Mouse (Mus musculus) brain, embryonic 14.5 days (tissue): ENCODE data around the gene Timp3. TPM values are rescaled to one million over a fixed set of nuclear protein-coding genes. Genes with fewer than 3 reads are reported as not detected.

Source experiments
- DNase-seq: peaks from one replicate; pipeline ENCODE4 v3.0.0-alpha.2; 2011; ENCODE audit warnings: low read depth
- CTCF ChIP-seq: fragments of 200-500 bp; IDR thresholded peaks from 2 replicates; pipeline ENCODE4 v1.5.1; 2012; ENCODE audit warnings: inconsistent platforms, mild to moderate bottlenecking, moderate library complexity, borderline replicate concordance; ENCODE audit not compliant: insufficient read depth, insufficient read length; ENCODE audit errors: extremely low read depth
- POLR2A ChIP-seq: fragments of 200-500 bp; IDR thresholded peaks from 2 replicates; pipeline ENCODE4 v1.6.1; 2012; ENCODE audit warnings: mild to moderate bottlenecking, inconsistent platforms, borderline replicate concordance; ENCODE audit not compliant: poor library complexity, insufficient read depth, insufficient read length, severe bottlenecking; ENCODE audit errors: extremely low read depth
- polyA plus RNA-seq: library from polyadenylated mRNA; depleted of rRNA; stranded (reverse); fragments of >200 nt; gene quantifications from 2 replicates; pipeline ENCODE4 v1.2.3, GENCODE M21; 2012

Gene Timp3
- polyA plus RNA-seq, 1 experiment, result 22.8 TPM

DNA sequence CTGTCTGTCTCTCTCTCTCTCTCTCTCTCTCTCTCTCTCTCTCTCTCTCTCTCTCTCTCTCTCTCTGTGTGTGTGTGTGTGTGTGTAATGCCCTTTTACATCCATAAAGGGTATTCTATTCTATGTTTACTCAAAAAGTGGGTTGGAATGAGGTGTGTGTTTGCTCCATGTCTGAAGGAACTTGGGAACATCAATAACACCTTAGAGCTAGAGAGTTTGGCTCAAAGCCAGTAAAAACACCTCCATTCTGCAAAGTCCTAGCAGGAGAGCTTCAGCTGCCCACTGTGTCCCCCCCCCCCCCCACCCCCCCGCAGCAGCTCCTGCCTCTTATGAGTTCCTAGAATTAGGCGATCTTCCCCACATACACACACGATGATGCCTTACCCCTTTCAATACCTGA, 37.1 kb downstream of the Timp3 start:
- no peak for DNase-seq
- TF ChIP-seq POLR2A (no peak), CTCF (no peak)

GRCm38 (mm10) chr10:86338121-86338715, 38.0 kb downstream of the Timp3 start:
- DNase-seq, result no peak
- TF ChIP-seq POLR2A (no peak), CTCF (no peak)

DNA sequence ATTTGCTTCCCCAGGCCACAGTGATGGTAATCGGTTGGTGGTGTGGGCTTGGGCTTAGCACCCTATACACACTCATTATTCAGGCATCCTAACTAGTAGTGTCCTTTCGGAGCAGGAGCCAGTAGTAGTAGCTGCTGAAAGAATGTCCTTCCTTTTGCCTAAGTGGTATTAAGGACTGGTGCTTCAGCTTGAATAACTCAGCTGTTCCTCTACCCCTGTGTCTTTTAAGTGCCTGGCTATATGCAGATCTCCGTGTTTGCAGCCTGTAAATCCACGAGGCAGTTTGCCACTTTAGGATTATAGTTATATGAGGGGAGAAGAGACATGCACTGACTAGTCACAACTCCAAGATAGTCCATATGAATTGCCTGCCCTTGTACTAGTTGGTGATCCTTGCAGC, 38.9 kb downstream of the Timp3 start:
- no peak for DNase-seq
- TF ChIP-seq CTCF, result no peak
- no peak for TF ChIP-seq POLR2A

- no peak for TF ChIP-seq CTCF
- TF ChIP-seq POLR2A, result no peak
- DNase-seq, result peak; percentile 47
Measured at GRCm38 (mm10) chr10:86339649-86340379, 39.6 kb downstream of the Timp3 start.

DNA sequence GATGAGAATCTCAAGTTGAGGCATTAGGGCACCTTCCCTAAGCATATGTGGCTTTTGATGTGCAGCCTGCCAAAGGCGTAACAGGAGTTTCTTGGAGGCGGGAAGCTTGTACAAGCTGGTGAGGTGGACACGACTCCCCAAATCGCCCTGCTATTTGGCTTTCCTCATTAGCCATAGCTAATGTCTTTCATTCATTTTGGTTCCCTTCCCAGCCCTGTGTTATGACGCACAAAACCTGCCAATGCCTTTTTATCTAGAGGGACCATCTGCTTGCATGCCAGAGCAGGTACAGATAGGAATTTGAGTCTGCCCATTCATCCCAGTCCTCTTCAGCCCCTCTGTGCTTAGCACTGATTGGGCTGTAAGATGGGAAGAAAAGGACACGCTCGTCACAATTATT, 40.2 kb downstream of the Timp3 start:
- TF ChIP-seq POLR2A (no peak), CTCF (no peak)
- DNase-seq, result no peak

GRCm38 (mm10) chr10:86340991-86341527, 40.9 kb downstream of the Timp3 start:
- no peak for DNase-seq
- TF ChIP-seq CTCF, result no peak

DNA sequence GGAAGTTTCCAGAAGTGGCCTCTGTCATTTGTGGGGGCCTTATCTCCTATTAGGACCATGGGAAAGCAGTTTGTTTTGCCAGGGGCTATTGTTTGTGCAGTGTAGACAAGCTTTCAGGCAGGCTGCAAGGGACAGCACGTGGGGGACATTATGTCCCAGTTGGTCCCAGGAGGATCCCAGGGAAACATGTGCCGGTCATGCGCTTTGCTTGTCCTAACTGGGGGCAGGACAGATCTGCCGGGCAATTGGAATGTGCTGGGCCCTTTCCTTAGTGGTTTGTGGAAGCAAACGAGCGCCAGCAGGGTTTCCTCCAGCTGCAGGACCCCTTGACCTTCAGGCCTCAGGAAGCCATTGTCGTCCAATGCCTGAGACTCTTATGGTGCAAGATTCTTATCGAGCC, 41.4 kb downstream of the Timp3 start:
- DNase-seq, result no peak
- TF ChIP-seq CTCF, result no peak
- TF ChIP-seq POLR2A, result no peak

GRCm38 (mm10) chr10:86342151-86342550, 42.0 kb downstream of the Timp3 start:
- DNase-seq, result no peak
- TF ChIP-seq CTCF (no peak), POLR2A (no peak)

DNA sequence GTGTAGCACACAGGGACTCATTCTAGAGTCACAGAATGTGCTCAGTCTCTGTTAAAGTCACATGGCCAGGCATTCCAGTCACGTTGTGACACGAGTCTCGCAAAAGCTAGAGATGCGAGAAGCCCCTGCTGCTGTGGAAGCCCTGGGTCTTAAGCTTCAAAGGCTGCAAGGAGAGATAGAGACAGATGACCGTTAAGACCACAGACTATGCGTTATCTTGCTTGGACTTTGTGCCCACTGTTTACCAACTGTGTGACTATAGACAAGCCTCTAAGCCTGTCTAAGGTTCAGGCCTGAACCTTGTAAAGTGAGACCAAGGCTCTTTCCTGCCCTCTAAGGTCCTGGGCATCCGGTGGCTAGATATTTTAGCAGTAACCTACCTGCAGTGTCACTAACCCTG, 42.5 kb downstream of the Timp3 start:
- no peak for DNase-seq
- TF ChIP-seq CTCF, result no peak
- TF ChIP-seq POLR2A, result no peak

GRCm38 (mm10) chr10:86343362-86343761, 43.2 kb downstream of the Timp3 start:
- no peak for DNase-seq
- TF ChIP-seq CTCF, result no peak
- TF ChIP-seq POLR2A, result no peak

DNA sequence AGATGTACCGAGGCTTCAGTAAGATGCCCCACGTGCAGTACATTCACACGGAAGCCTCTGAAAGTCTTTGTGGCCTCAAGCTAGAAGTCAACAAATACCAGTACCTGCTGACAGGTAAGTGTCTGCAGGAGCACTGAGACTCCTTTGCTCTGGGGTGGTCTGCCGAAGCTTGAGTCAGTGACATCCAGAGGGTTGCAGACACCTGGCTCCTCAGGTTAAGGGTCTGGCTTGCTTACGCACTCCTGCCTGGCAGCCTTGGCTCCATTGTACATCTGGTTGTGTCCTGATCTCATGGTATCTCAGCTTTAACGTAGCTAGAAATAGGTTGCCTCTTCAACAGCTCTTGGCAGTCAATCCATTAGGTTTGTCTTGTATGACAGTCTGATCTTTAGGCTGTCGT, 43.8 kb downstream of the Timp3 start:
- no peak for TF ChIP-seq POLR2A
- no peak for TF ChIP-seq CTCF
- DNase-seq, result no peak

GRCm38 (mm10) chr10:86344654-86345053, 44.5 kb downstream of the Timp3 start:
- DNase-seq, result peak; percentile 19
- TF ChIP-seq POLR2A (no peak), CTCF (no peak)

DNA sequence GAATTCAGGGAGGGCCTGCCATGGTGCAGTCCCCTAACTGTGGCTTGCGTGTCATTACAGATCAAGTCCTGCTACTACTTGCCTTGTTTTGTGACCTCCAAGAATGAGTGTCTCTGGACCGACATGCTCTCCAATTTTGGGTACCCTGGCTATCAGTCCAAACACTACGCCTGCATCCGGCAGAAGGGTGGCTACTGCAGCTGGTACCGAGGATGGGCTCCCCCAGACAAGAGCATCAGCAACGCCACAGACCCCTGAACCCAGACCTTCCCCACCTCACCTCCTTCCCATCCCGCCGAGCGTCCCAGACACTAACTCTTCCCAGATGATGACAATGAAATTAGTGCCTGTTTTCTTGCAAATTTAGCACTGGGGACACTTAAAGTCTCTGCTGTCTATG, 45.5 kb downstream of the Timp3 start:
- TF ChIP-seq POLR2A, result no peak
- no peak for TF ChIP-seq CTCF
- no peak for DNase-seq
